Mouse (Mus musculus): Measurements from ENCODE around the gene Sipa1l1.

- TF ChIP-seq CTCF (IDR thresholded peaks at IDR 0.05; ENCODE audit: low read depth) (no peak), EP300 (IDR thresholded peaks at IDR 0.05; ENCODE audit: low read depth) (no peak)
Measured at GRCm38 (mm10) chr12:82400783-82401182, 231.7 kb downstream of the Sipa1l1 start.
